Mouse (Mus musculus) right cerebral cortex, postnatal 10 days (tissue): ENCODE results near the gene Gabbr1.

Experiments used
- DNase-seq, 2 experiments: peaks; one replicate each; pipeline ENCODE4 v3.0.0; 2021; ENCODE audit warnings: low spot score in 2 of 2

The Gabbr1 gene

GRCm38 (mm10) chr17:37072730-37073276 lies 27.0 kb downstream of the Gabbr1 start:
- peak in 1 of 2 experiments; percentile 38 for DNase-seq

- peak in 1 of 2 experiments; percentile 27 for DNase-seq
These were observed 29.4 kb downstream of the Gabbr1 start for GRCm38 (mm10) chr17:37075181-37075580.

- DNase-seq, result peak in 1 of 2 experiments; percentile 25
These were observed 30.0 kb downstream of the Gabbr1 start for GRCm38 (mm10) chr17:37075766-37076165.

GRCm38 (mm10) chr17:37078193-37078592 lies 32.4 kb downstream of the Gabbr1 start:
- peak in 1 of 2 experiments; percentile 29 for DNase-seq

- peak in 1 of 2 experiments; percentile 32 for DNase-seq
These were observed 33.2 kb downstream of the Gabbr1 start for GRCm38 (mm10) chr17:37078990-37079389.

- DNase-seq, result peak in 1 of 2 experiments; percentile 36
These were observed 34.4 kb downstream of the Gabbr1 start for GRCm38 (mm10) chr17:37080119-37080518.

GRCm38 (mm10) chr17:37081659-37082058 lies 35.9 kb downstream of the Gabbr1 start:
- DNase-seq, result peak in 1 of 2 experiments; percentile 41

- DNase-seq, result peak; percentile 57 to 62
These were observed 37.6 kb downstream of the Gabbr1 start for GRCm38 (mm10) chr17:37083327-37083726.

GRCm38 (mm10) chr17:37084632-37085031 lies 38.9 kb downstream of the Gabbr1 start:
- no peak for DNase-seq

- peak in 1 of 2 experiments; percentile 48 for DNase-seq
These were observed 39.8 kb downstream of the Gabbr1 start for GRCm38 (mm10) chr17:37085545-37085944.

GRCm38 (mm10) chr17:37088399-37088798 lies 42.6 kb downstream of the Gabbr1 start, which contains the start of gene Olfr90:
Gene Olfr90 (minus strand): TSS chr17:37088499.
- DNase-seq, result no peak

- no peak for DNase-seq
These were observed 46.4 kb downstream of the Gabbr1 start for GRCm38 (mm10) chr17:37092198-37092597.

GRCm38 (mm10) chr17:37093289-37093688 lies 47.5 kb downstream of the Gabbr1 start:
- DNase-seq, result no peak

GRCm38 (mm10) chr17:37098178-37098577 lies 52.4 kb downstream of the Gabbr1 start, which contains the start of gene Olfr91:
Gene Olfr91 (minus strand): TSS chr17:37098278.
- no peak for DNase-seq

GRCm38 (mm10) chr17:37119988-37120387 lies 74.2 kb downstream of the Gabbr1 start, which contains the start of gene Olfr92:
Gene Olfr92 (minus strand): TSS chr17:37120088.
- no peak for DNase-seq
